Mouse (Mus musculus) MEL (cell line): ENCODE measurements around the gene Ubac2. TPM values are rescaled to one million over a fixed set of nuclear protein-coding genes. Genes with fewer than 3 reads are reported as not detected.

Source experiments
- DNase-seq: peaks from one replicate; pipeline ENCODE4 v3.0.0; 2011; ENCODE audit warnings: low read depth, low spot score
- H3K27ac ChIP-seq: 2 replicates; pipeline ENCODE4 v1.5.1; 2012; ENCODE audit warnings: low read depth, mild to moderate bottlenecking, control low read depth, low read length, moderate library complexity; ENCODE audit not compliant: control insufficient read depth
- H3K27me3 ChIP-seq, 2 experiments: fragments of 150-350 bp in 1 of 2; sonication (generic) in 1 of 2; 2 replicates each; pipeline ENCODE4 v1.6.1; 2012; ENCODE audit warnings: low read length in 2 of 2, mild to moderate bottlenecking in 2 of 2, improper control_type of control experiment in 1 of 2, moderate library complexity in 1 of 2; ENCODE audit not compliant: insufficient read depth in 2 of 2, control insufficient read depth in 1 of 2
- H3K36me3 ChIP-seq, 2 experiments: 2 replicates each; pipeline ENCODE4 v1.6.1; 2012 to 2014; ENCODE audit warnings: low read length in 2 of 2, improper control_type of control experiment in 1 of 2, inconsistent platforms in 1 of 2, mild to moderate bottlenecking in 1 of 2; ENCODE audit not compliant: insufficient read depth in 2 of 2, control insufficient read depth in 1 of 2
- H3K4me1 ChIP-seq, 2 experiments: fragments of 150-350 bp in 1 of 2; sonication (generic) in 1 of 2; 2 replicates each; pipeline ENCODE4 v1.6.1; 2012; ENCODE audit warnings: low read length in 2 of 2, improper control_type of control experiment in 1 of 2, mild to moderate bottlenecking in 1 of 2; ENCODE audit not compliant: insufficient read depth in 2 of 2, control insufficient read depth in 1 of 2
- H3K4me3 ChIP-seq, 2 experiments: fragments of 150-350 bp in 1 of 2; sonication (generic) in 1 of 2; 2 replicates each; pipeline ENCODE4 v1.5.1; 2012; ENCODE audit warnings: low read depth in 2 of 2, low read length in 2 of 2, mild to moderate bottlenecking in 2 of 2, moderate library complexity in 2 of 2, control low read depth in 1 of 2, improper control_type of control experiment in 1 of 2; ENCODE audit not compliant: control insufficient read depth in 1 of 2, insufficient read depth in 1 of 2
- H3K79me2 ChIP-seq: 2 replicates; pipeline ENCODE4 v1.6.1; 2012; ENCODE audit warnings: mild to moderate bottlenecking, low read length, moderate library complexity; ENCODE audit not compliant: control insufficient read depth, poor library complexity, insufficient read depth
- H3K9ac ChIP-seq: 2 replicates; pipeline ENCODE4 v1.6.1; 2012; ENCODE audit warnings: low read depth, mild to moderate bottlenecking, control low read depth, low read length, moderate library complexity; ENCODE audit not compliant: control insufficient read depth, poor library complexity, severe bottlenecking
- H3K9me3 ChIP-seq: fragments of 150-350 bp; sonication (generic); replicated peaks from 2 replicates; pipeline ENCODE4 v1.6.1; 2012; ENCODE audit warnings: mild to moderate bottlenecking, low read length, improper control_type of control experiment, moderate library complexity; ENCODE audit not compliant: insufficient read depth
- E2F4 ChIP-seq: IDR thresholded peaks from 2 replicates; pipeline ENCODE4 v1.6.1; 2011; ENCODE audit warnings: low read depth, low read length, improper control_type of control experiment, borderline replicate concordance
- ELF1 ChIP-seq: IDR thresholded peaks from 2 replicates; pipeline ENCODE4 v1.6.1; 2014; ENCODE audit warnings: low read depth, mild to moderate bottlenecking, inconsistent platforms, low read length, improper control_type of control experiment, moderate library complexity
- GABPA ChIP-seq: IDR thresholded peaks from 2 replicates; pipeline ENCODE4 v1.6.1; 2012; ENCODE audit warnings: low read depth, mild to moderate bottlenecking, inconsistent platforms, low read length, improper control_type of control experiment, moderate library complexity
- GATA1 ChIP-seq: IDR thresholded peaks from 2 replicates; pipeline ENCODE4 v1.6.1; 2011; ENCODE audit warnings: low read depth, low read length, improper control_type of control experiment
- KAT2A ChIP-seq: conservative IDR thresholded peaks from 2 replicates; pipeline ENCODE4 v1.6.1; 2012; ENCODE audit warnings: low read depth, low read length, improper control_type of control experiment, inconsistent platforms
- MAFK ChIP-seq: IDR thresholded peaks from 2 replicates; pipeline ENCODE4 v1.6.1; 2011; ENCODE audit warnings: low read depth, mild to moderate bottlenecking, low read length, improper control_type of control experiment, borderline replicate concordance
- MAZ ChIP-seq: IDR thresholded peaks from 2 replicates; pipeline ENCODE4 v1.6.1; 2012; ENCODE audit warnings: low read depth, mild to moderate bottlenecking, inconsistent platforms, low read length, improper control_type of control experiment
- MEF2A ChIP-seq: IDR thresholded peaks from 2 replicates; pipeline ENCODE4 v1.6.1; 2014; ENCODE audit warnings: low read depth, mild to moderate bottlenecking, inconsistent platforms, low read length, improper control_type of control experiment; ENCODE audit not compliant: poor library complexity, insufficient replicate concordance, severe bottlenecking; ENCODE audit errors: extremely low read depth
- MXI1 ChIP-seq: IDR thresholded peaks from 2 replicates; pipeline ENCODE4 v1.6.1; 2011; ENCODE audit warnings: mild to moderate bottlenecking, low read depth, low read length, improper control_type of control experiment
- MYB ChIP-seq: IDR thresholded peaks from 2 replicates; pipeline ENCODE4 v1.6.1; 2011; ENCODE audit warnings: mild to moderate bottlenecking, low read depth, low read length, improper control_type of control experiment
- NRF1 ChIP-seq: IDR thresholded peaks from 2 replicates; pipeline ENCODE4 v1.6.1; 2014; ENCODE audit warnings: low read depth, mild to moderate bottlenecking, inconsistent platforms, low read length, improper control_type of control experiment, moderate library complexity; ENCODE audit not compliant: poor library complexity, insufficient read depth, severe bottlenecking
- POLR2A ChIP-seq, 2 experiments: IDR thresholded peaks; 2 replicates each; pipeline ENCODE4 v1.6.1; 2011 to 2012; ENCODE audit warnings: low read length in 2 of 2, mild to moderate bottlenecking in 2 of 2, control low read depth in 1 of 2, improper control_type of control experiment in 1 of 2, low read depth in 1 of 2, moderate library complexity in 1 of 2; ENCODE audit not compliant: control insufficient read depth in 1 of 2, insufficient read depth in 1 of 2, poor library complexity in 1 of 2
- POLR2AphosphoS2 ChIP-seq: IDR thresholded peaks from 2 replicates; pipeline ENCODE4 v1.6.1; 2011; ENCODE audit warnings: low read length, improper control_type of control experiment
- RAD21 ChIP-seq: IDR thresholded peaks from 2 replicates; pipeline ENCODE4 v1.6.1; 2011; ENCODE audit warnings: mild to moderate bottlenecking, low read depth, low read length, improper control_type of control experiment
- RCOR1 ChIP-seq: IDR thresholded peaks from 2 replicates; pipeline ENCODE4 v1.6.1; 2012; ENCODE audit warnings: low read depth, mild to moderate bottlenecking, inconsistent platforms, low read length, improper control_type of control experiment
- SMC3 ChIP-seq: IDR thresholded peaks from 2 replicates; pipeline ENCODE4 v1.6.1; 2011; ENCODE audit warnings: low read depth, low read length, improper control_type of control experiment
- TBP ChIP-seq: IDR thresholded peaks from 2 replicates; pipeline ENCODE4 v1.8.0; 2011; ENCODE audit warnings: low read depth, low read length, improper control_type of control experiment
- UBTF ChIP-seq: IDR thresholded peaks from 2 replicates; pipeline ENCODE4 v1.6.1; 2012; ENCODE audit warnings: low read depth, mild to moderate bottlenecking, inconsistent platforms, low read length, improper control_type of control experiment, moderate library complexity, borderline replicate concordance; ENCODE audit not compliant: insufficient read depth
- USF1 ChIP-seq: IDR thresholded peaks from 2 replicates; pipeline ENCODE4 v1.6.1; 2014; ENCODE audit warnings: low read depth, mild to moderate bottlenecking, inconsistent platforms, low read length, improper control_type of control experiment, moderate library complexity
- ZKSCAN1 ChIP-seq: IDR thresholded peaks from 2 replicates; pipeline ENCODE4 v1.6.1; 2012; ENCODE audit warnings: low read depth, mild to moderate bottlenecking, inconsistent platforms, low read length, improper control_type of control experiment, moderate library complexity
- ZMIZ1 ChIP-seq: IDR thresholded peaks from 2 replicates; pipeline ENCODE4 v1.6.1; 2012; ENCODE audit warnings: low read depth, mild to moderate bottlenecking, inconsistent platforms, low read length, improper control_type of control experiment, moderate library complexity
- polyA plus RNA-seq, 2 experiments: library from polyadenylated mRNA; stranded (reverse) in 1 of 2; unstranded in 1 of 2; fragments of >175 nt in 1 of 2; fragments of >200 nt in 1 of 2; gene quantifications; 2 replicates each; pipeline versions ENCODE4 v1.2.1 to v1.2.4; 2012; ENCODE audit warnings: low replicate concordance in 2 of 2, low read depth in 1 of 2; ENCODE audit not compliant: insufficient read length in 2 of 2, insufficient read depth in 1 of 2, missing spikeins in 1 of 2
- total RNA-seq: library from RNA; depleted of rRNA; stranded (reverse); fragments of 300-350 nt; gene quantifications from 2 replicates; pipeline ENCODE4 v1.2.3, GENCODE M21; 2012

The Ubac2 gene
- total and polyA plus RNA-seq, 3 experiments = 32.9 to 44.8 TPM; not detected in 1

DNA sequence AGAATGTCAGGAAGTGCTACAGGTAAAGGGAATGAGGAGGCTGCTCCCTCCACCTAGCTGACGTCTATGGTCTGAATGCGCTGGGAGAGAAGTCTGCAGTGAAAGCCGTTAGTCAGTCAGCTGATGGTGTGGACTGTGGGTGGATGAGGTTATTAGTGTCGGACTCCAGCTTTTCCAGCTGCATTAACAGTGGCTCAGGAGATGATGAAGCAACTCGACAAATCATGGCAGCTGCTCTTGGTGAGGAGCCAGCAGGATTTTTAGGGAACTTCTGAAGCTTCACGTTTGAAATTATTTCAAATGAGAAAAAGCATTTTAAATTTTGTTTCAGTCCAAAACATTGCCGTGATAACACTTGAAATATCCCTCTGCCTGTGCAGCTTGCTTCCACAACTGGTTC lies 131.9 kb downstream of the Ubac2 start:
- H3K9ac ChIP-seq = no peak overlapping the region
- no peaks in the 10 kb centered on the region for H3K9me3 ChIP-seq
- TF ChIP-seq ZKSCAN1 (no peak), E2F4 (no peak), RCOR1 (no peak), MYB (no peak), RAD21 (no peak), GATA1 (no peak), ZMIZ1 (no peak)
- no peak for DNase-seq
- no peak overlapping the region for H3K27ac ChIP-seq
- H3K4me1 ChIP-seq = peaks cover 6 to 7% of the 10 kb centered on the region in 2 experiments; a peak in 3 of 4 replicates
- no peak overlapping the region for H3K4me3 ChIP-seq
- peaks cover 0 to 3% of the 10 kb centered on the region in 2 experiments for H3K36me3 ChIP-seq
- H3K27me3 ChIP-seq = no peaks in the 10 kb centered on the region
- H3K79me2 ChIP-seq = no peaks in the 10 kb centered on the region

DNA sequence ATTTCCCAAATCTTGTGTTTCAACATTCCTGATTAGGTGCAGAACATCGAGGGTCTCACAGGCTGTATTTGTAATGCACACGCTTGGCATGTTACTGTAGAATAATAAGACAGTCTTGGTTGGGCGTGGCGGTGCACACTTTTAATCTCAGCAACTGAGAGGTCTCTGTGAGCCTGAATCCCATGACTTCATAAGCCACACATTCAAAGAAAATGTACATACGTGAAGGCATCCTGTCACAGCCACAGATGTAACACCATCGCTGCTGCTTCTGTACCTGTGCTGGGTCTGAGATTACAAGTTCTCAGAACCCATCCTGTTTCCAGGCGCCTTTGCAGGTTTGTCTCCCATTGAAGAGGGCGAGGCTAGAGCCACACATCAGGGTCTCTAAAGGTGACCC lies 133.3 kb downstream of the Ubac2 start:
- Histone ChIP-seq H3K9me3 (no peaks in the 10 kb centered on the region), H3K27me3 (no peaks in the 10 kb centered on the region), H3K4me1 (peaks cover 7 to 8% of the 10 kb centered on the region in 2 experiments; a peak in 3 of 4 replicates), H3K79me2 (no peaks in the 10 kb centered on the region), H3K4me3 (no peak overlapping the region), H3K9ac (no peak overlapping the region), H3K27ac (no peak overlapping the region), H3K36me3 (peaks cover 0 to 3% of the 10 kb centered on the region in 2 experiments)
- no peak for DNase-seq
- TF ChIP-seq POLR2A (IDR thresholded peaks at IDR 0.05; ENCODE audit: control insufficient read depth in 1 of 2, insufficient read depth in 1 of 2, low read depth in 1 of 2, low read length in 2 of 2, poor library complexity in 1 of 2) (no peak), MAZ (no peak), MAFK (no peak), UBTF (no peak), ELF1 (no peak), ZMIZ1 (no peak), TBP (no peak), POLR2AphosphoS2 (no peak), NRF1 (no peak), MXI1 (no peak), ZKSCAN1 (no peak), MYB (no peak), GABPA (no peak), SMC3 (no peak), MEF2A (no peak), USF1 (no peak), KAT2A (no peak)
